In the genomic region with DNA sequence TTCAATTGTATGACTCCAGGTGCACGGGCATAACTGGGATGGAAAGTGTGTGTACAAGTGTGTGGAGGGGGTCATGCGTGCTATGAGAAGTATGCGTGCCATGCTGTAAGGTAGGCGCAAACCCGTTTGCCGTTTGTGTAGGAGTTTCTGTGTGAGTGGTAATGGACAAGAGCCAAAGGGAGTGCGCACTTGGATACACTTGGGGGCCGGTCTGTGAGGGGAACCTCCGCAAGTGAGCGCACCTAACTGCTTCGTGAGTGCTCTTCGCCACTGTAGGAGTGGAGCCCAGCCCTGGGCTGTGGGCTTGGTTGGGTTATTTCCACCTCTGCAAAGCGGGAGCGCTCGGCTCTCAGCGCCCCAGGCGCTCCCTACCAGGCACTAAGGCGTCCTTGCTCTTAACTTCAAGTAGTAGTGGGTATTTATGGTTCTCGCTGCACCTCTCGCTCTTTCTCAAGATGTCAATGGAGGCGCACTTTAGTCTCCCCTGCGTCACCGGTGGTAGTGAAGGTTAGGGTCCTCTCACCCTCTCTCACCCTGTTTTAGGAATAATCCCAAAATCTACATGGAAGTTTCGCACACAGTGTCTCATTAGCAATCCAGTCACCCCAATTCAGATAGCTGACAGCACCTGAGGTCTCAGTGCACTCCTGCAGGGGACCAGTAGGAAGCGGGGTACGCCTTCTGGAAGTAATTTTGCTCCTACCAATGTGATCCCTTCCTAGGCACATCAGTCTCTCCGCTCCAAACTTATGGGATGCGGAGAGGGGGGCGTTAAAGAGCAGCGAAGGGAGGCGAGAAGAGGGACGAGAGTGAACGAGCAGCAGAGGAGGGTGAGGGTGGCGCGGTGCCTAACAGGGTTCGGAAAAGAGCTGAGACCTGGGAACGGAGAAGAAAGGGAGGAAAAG, we compare ENCODE assay signal across 8 mouse cellular contexts. TPM values are rescaled to one million over a fixed set of nuclear protein-coding genes. Genes with fewer than 3 reads are reported as not detected.
DNase-seq lines count a peak whose midpoint lies in the region; ATAC-seq and TF ChIP-seq lines count a peak whose summit lies in the region.

No protein-coding gene starts in this region.

- peak; percentile 50 to 62 for DNase-seq in left cerebral cortex, adult 18-20 months (ENCODE audit: low spot score in 2 of 2)
- DNase-seq in left cerebral cortex, postnatal 4 days = no peak
- peak; percentile 86 for DNase-seq in MEL (ENCODE audit: low read depth, low spot score)
- DNase-seq in embryo, embryonic 10.5 days (ENCODE audit: low spot score) = peak; percentile 82
- peak; percentile 70 for DNase-seq in hindbrain, embryonic 11.5 days (ENCODE audit: low spot score)
- DNase-seq in left cerebral cortex, postnatal 25 days (ENCODE audit: low spot score in 2 of 2) = peak; percentile 58 to 77

- intact Hi-C loops in left cerebral cortex, postnatal 4 days (cut with DNase I) = loop anchor here (5.0 to 10.0 kb wide), 4 partner anchors 104 to 951 kb away; no protein-coding TSS in a partner anchor
- intact Hi-C loops in left cerebral cortex, postnatal 25 days (cut with DNase I) = loop anchor here (1.0 to 5.0 kb wide), 8 partner anchors 79 to 956 kb away; no protein-coding TSS in a partner anchor

- H3K27me3 ChIP-seq in MEL (ENCODE audit: control insufficient read depth in 1 of 2, insufficient read depth in 2 of 2, low read length in 2 of 2) = no peaks in the 10 kb centered on the region
- H3K27me3 ChIP-seq in hindbrain, embryonic 11.5 days (ENCODE audit: control insufficient read depth, insufficient read depth, low read length) = no peaks in the 10 kb centered on the region
- no peaks in the 10 kb centered on the region for H3K27me3 ChIP-seq in midbrain, embryonic 15.5 days (replicated peaks)

- no peak overlapping the region for H3K27ac ChIP-seq in MEL (ENCODE audit: control insufficient read depth, low read depth, low read length)
- peak overlapping the region; percentile 100 for H3K27ac ChIP-seq in hindbrain, embryonic 11.5 days (ENCODE audit: low read depth, low read length)
- H3K27ac ChIP-seq in midbrain, embryonic 15.5 days = peak overlapping the region; percentile 98

- TF ChIP-seq POLR2A in MEL (IDR thresholded peaks at IDR 0.05; ENCODE audit: control insufficient read depth in 1 of 2, insufficient read depth in 1 of 2, low read depth in 1 of 2, low read length in 2 of 2, poor library complexity in 1 of 2) = no peak

- WGBS in hindbrain, embryonic 11.5 days = under 1% methylated on average over 37 of the region's 37 CpGs
- WGBS in midbrain, embryonic 15.5 days = under 1% methylated on average over 37 of the region's 37 CpGs

- peak overlapping the region; percentile 68 to 72 for H3K4me3 ChIP-seq in MEL (ENCODE audit: control insufficient read depth in 1 of 2, insufficient read depth in 1 of 2, low read depth in 2 of 2, low read length in 2 of 2)
- peak overlapping the region; percentile 99 for H3K4me3 ChIP-seq in hindbrain, embryonic 11.5 days (ENCODE audit: low read depth, low read length)
- H3K4me3 ChIP-seq in midbrain, embryonic 15.5 days = peak overlapping the region; percentile 98

- H3K36me3 ChIP-seq in MEL (ENCODE audit: control insufficient read depth in 1 of 2, insufficient read depth in 2 of 2, low read length in 2 of 2) = peaks cover 0 to 2% of the 10 kb centered on the region in 2 experiments; a peak in 2 of 4 replicates
- no peaks in the 10 kb centered on the region for H3K36me3 ChIP-seq in hindbrain, embryonic 11.5 days (ENCODE audit: control insufficient read depth, insufficient read depth, low read length)
- H3K36me3 ChIP-seq in midbrain, embryonic 15.5 days (replicated peaks) = no peaks in the 10 kb centered on the region

- no peak for TF ChIP-seq RAD21 in MEL (IDR thresholded peaks at IDR 0.05; ENCODE audit: low read depth, low read length)

- no peak for TF ChIP-seq EP300 in MEL (IDR thresholded peaks at IDR 0.05; ENCODE audit: low read depth in 1 of 2, low read length in 2 of 2)

- H3K9me3 ChIP-seq in MEL (replicated peaks; ENCODE audit: insufficient read depth, low read length) = no peaks in the 10 kb centered on the region
- H3K9me3 ChIP-seq in hindbrain, embryonic 11.5 days (ENCODE audit: control insufficient read depth, low read length) = no peaks in the 10 kb centered on the region
- H3K9me3 ChIP-seq in midbrain, embryonic 15.5 days = no peaks in the 10 kb centered on the region

- peaks cover 29% of the 10 kb centered on the region for H3K79me2 ChIP-seq in MEL (ENCODE audit: control insufficient read depth, insufficient read depth, low read length, poor library complexity)

- H3K4me1 ChIP-seq in MEL (ENCODE audit: control insufficient read depth in 1 of 2, insufficient read depth in 2 of 2, low read length in 2 of 2) = peaks cover 0 to 11% of the 10 kb centered on the region in 2 experiments; a peak in 2 of 4 replicates
- H3K4me1 ChIP-seq in hindbrain, embryonic 11.5 days (replicated peaks; ENCODE audit: control insufficient read depth, insufficient read depth, low read length) = peaks cover 16% of the 10 kb centered on the region
- peaks cover 50% of the 10 kb centered on the region for H3K4me1 ChIP-seq in midbrain, embryonic 15.5 days

- peak overlapping the region; percentile 78 for H3K4me2 ChIP-seq in hindbrain, embryonic 11.5 days (replicated peaks; ENCODE audit: low read depth, low read length)
- peak overlapping the region; percentile 74 for H3K4me2 ChIP-seq in midbrain, embryonic 15.5 days

- 0 out of 2 replicates have a peak, but pooled peaks have one; percentile 10 for ATAC-seq in hindbrain, embryonic 11.5 days (ENCODE audit: low FRiP score)
- peak; percentile 10 for ATAC-seq in midbrain, embryonic 15.5 days (replicated peaks)
- ATAC-seq in monocyte, adult 5-6 weeks (replicated peaks; ENCODE audit: insufficient number of reproducible peaks, low FRiP score, low TSS enrichment, poor library complexity, severe bottlenecking) = no peak

- no peak for TF ChIP-seq CTCF in MEL (IDR thresholded peaks at IDR 0.05 in 2 of 3, conservative IDR thresholded peaks at IDR 0.05 in 1 of 3; ENCODE audit: control insufficient read depth in 1 of 3, insufficient read depth in 1 of 3, low read depth in 2 of 3, low read length in 3 of 3, poor library complexity in 1 of 3, severe bottlenecking in 1 of 3)

- peak overlapping the region; percentile 68 for H3K9ac ChIP-seq in MEL (ENCODE audit: control insufficient read depth, low read depth, low read length, poor library complexity, severe bottlenecking)
- H3K9ac ChIP-seq in hindbrain, embryonic 11.5 days (ENCODE audit: low read depth, low read length) = peak overlapping the region; percentile 100
- peak overlapping the region; percentile 99 for H3K9ac ChIP-seq in midbrain, embryonic 15.5 days

TF ChIP-seq in MEL, 35 proteins besides CTCF, POLR2A, EP300 and RAD21:
- TF ChIP-seq NRF1 (IDR thresholded peaks at IDR 0.05; ENCODE audit: insufficient read depth, low read depth, low read length, poor library complexity, severe bottlenecking) (no peak), MXI1 (IDR thresholded peaks at IDR 0.05; ENCODE audit: low read depth, low read length) (peak; percentile 18; the same call in 1 of the 2 replicates)

RNA-seq across cellular contexts. Expression of a gene that starts 0.6 kb away (rescaled TPM):
- 100 to 1,000 TPM in 1 of 2 experiments, 10 to 100 TPM in 1; 89.2 to 100 TPM for total RNA-seq in left cerebral cortex, adult 18-20 months (2021)
- 100 to 1,000 TPM; 149 to 152 TPM for total RNA-seq in left cerebral cortex, postnatal 4 days (2021)
- 2.7 and 3.7 TPM in 2 replicates for total RNA-seq in MEL (2012; rRNA removed)
- polyA plus RNA-seq in MEL (2012; ENCODE audit: insufficient read depth in 1 of 2, insufficient read length in 2 of 2, low read depth in 1 of 2, low replicate concordance in 2 of 2, missing spikeins in 1 of 2) = 10 to 100 TPM in 1 of 2 experiments, not detected in 1; 19.9 TPM
- polyA plus RNA-seq in hindbrain, embryonic 11.5 days (2014; fragmentation: Nextera tagmentation; extraction: Ambion mirVana) = 47.5 and 57.0 TPM in 2 replicates
- total RNA-seq in left cerebral cortex, postnatal 25 days (2021) = 10 to 100 TPM; 85.1 to 95.2 TPM
- polyA plus RNA-seq in midbrain, embryonic 15.5 days (2015; fragmentation: Nextera tagmentation; extraction: Ambion mirVana) = 77.3 and 78.8 TPM in 2 replicates
- 18.2 to 63.6 TPM (median 22.9 TPM) in 3 replicates for total RNA-seq in monocyte, adult 5-6 weeks (2017)
